Mouse (Mus musculus): ENCODE data around the gene Mrnip. TPM values are rescaled to one million over a fixed set of nuclear protein-coding genes. Genes with fewer than 3 reads are reported as not detected.

Gene Mrnip
- polyA plus RNA-seq, 1 experiment, result 0.79 TPM

- no peaks in the 10 kb centered on the region for H3K27me3 ChIP-seq (ENCODE audit: control insufficient read depth)
- peaks cover 63% of the 10 kb centered on the region for H3K36me3 ChIP-seq (ENCODE audit: control insufficient read depth)
- H3K4me3 ChIP-seq (replicated peaks), result peak overlapping the region; percentile 73
- TF ChIP-seq GATA1 (IDR thresholded peaks at IDR 0.05; ENCODE audit: low read length) (no peak), TAL1 (IDR thresholded peaks at IDR 0.05; ENCODE audit: low read length) (no peak)
- H3K9me3 ChIP-seq (ENCODE audit: control insufficient read depth, low read length), result no peaks in the 10 kb centered on the region
- H3K4me1 ChIP-seq (ENCODE audit: control insufficient read depth), result peaks cover 84% of the 10 kb centered on the region
Observed at GRCm38 (mm10) chr11:50226406-50226805, 52.2 kb downstream of the Mrnip start.

GRCm38 (mm10) chr11:50227226-50227625, 53.0 kb downstream of the Mrnip start:
- TF ChIP-seq TAL1 (IDR thresholded peaks at IDR 0.05; ENCODE audit: low read length) (no peak), GATA1 (IDR thresholded peaks at IDR 0.05; ENCODE audit: low read length) (no peak)
- Histone ChIP-seq H3K4me1 (ENCODE audit: control insufficient read depth) (peaks cover 83% of the 10 kb centered on the region), H3K9me3 (ENCODE audit: control insufficient read depth, low read length) (no peaks in the 10 kb centered on the region), H3K27me3 (ENCODE audit: control insufficient read depth) (no peaks in the 10 kb centered on the region), H3K36me3 (ENCODE audit: control insufficient read depth) (peaks cover 64% of the 10 kb centered on the region), H3K4me3 (replicated peaks) (peak overlapping the region; percentile 73)

GRCm38 (mm10) chr11:50227736-50228135, 53.5 kb downstream of the Mrnip start:
- no peak for TF ChIP-seq GATA1 (IDR thresholded peaks at IDR 0.05; ENCODE audit: low read length)
- TF ChIP-seq TAL1 (IDR thresholded peaks at IDR 0.05; ENCODE audit: low read length), result no peak
- H3K9me3 ChIP-seq (ENCODE audit: control insufficient read depth, low read length), result no peaks in the 10 kb centered on the region
- H3K4me1 ChIP-seq (ENCODE audit: control insufficient read depth), result peaks cover 78% of the 10 kb centered on the region
- no peaks in the 10 kb centered on the region for H3K27me3 ChIP-seq (ENCODE audit: control insufficient read depth)
- peaks cover 64% of the 10 kb centered on the region for H3K36me3 ChIP-seq (ENCODE audit: control insufficient read depth)
- H3K4me3 ChIP-seq (replicated peaks), result peak overlapping the region; percentile 22

GRCm38 (mm10) chr11:50228772-50229171, 54.5 kb downstream of the Mrnip start:
- Histone ChIP-seq H3K9me3 (ENCODE audit: control insufficient read depth, low read length) (no peaks in the 10 kb centered on the region; the same call in 1 of the 2 replicates), H3K4me1 (ENCODE audit: control insufficient read depth) (peaks cover 67% of the 10 kb centered on the region), H3K4me3 (replicated peaks) (no peak overlapping the region), H3K36me3 (ENCODE audit: control insufficient read depth) (peaks cover 68% of the 10 kb centered on the region), H3K27me3 (ENCODE audit: control insufficient read depth) (no peaks in the 10 kb centered on the region)
- no peak for TF ChIP-seq GATA1 (IDR thresholded peaks at IDR 0.05; ENCODE audit: low read length)
- TF ChIP-seq TAL1 (IDR thresholded peaks at IDR 0.05; ENCODE audit: low read length), result no peak

GRCm38 (mm10) chr11:50229252-50229910, 55.1 kb downstream of the Mrnip start:
- Histone ChIP-seq H3K4me1 (ENCODE audit: control insufficient read depth) (peaks cover 61% of the 10 kb centered on the region), H3K27me3 (ENCODE audit: control insufficient read depth) (no peaks in the 10 kb centered on the region), H3K4me3 (replicated peaks) (no peak overlapping the region), H3K9me3 (ENCODE audit: control insufficient read depth, low read length) (no peaks in the 10 kb centered on the region; the same call in 1 of the 2 replicates), H3K36me3 (ENCODE audit: control insufficient read depth) (peaks cover 74% of the 10 kb centered on the region)
- TF ChIP-seq TAL1 (IDR thresholded peaks at IDR 0.05; ENCODE audit: low read length) (no peak), GATA1 (IDR thresholded peaks at IDR 0.05; ENCODE audit: low read length) (no peak)

- no peaks in the 10 kb centered on the region for H3K27me3 ChIP-seq (ENCODE audit: control insufficient read depth)
- peak overlapping the region; percentile 0 for H3K4me3 ChIP-seq (replicated peaks)
- H3K4me1 ChIP-seq (ENCODE audit: control insufficient read depth), result peaks cover 58% of the 10 kb centered on the region
- peaks cover 87% of the 10 kb centered on the region for H3K36me3 ChIP-seq (ENCODE audit: control insufficient read depth)
- no peaks in the 10 kb centered on the region; the same call in 1 of the 2 replicates for H3K9me3 ChIP-seq (ENCODE audit: control insufficient read depth, low read length)
- TF ChIP-seq TAL1 (IDR thresholded peaks at IDR 0.05; ENCODE audit: low read length) (no peak), GATA1 (IDR thresholded peaks at IDR 0.05; ENCODE audit: low read length) (no peak)
Observed at GRCm38 (mm10) chr11:50230481-50231304, 56.4 kb downstream of the Mrnip start.

- Histone ChIP-seq H3K27me3 (ENCODE audit: control insufficient read depth) (no peaks in the 10 kb centered on the region), H3K36me3 (ENCODE audit: control insufficient read depth) (peaks cover 92% of the 10 kb centered on the region), H3K4me1 (ENCODE audit: control insufficient read depth) (peaks cover 58% of the 10 kb centered on the region), H3K9me3 (ENCODE audit: control insufficient read depth, low read length) (no peaks in the 10 kb centered on the region; the same call in 1 of the 2 replicates), H3K4me3 (replicated peaks) (no peak overlapping the region)
- no peak for TF ChIP-seq GATA1 (IDR thresholded peaks at IDR 0.05; ENCODE audit: low read length)
- TF ChIP-seq TAL1 (IDR thresholded peaks at IDR 0.05; ENCODE audit: low read length), result no peak
Observed at GRCm38 (mm10) chr11:50231411-50231810, 57.2 kb downstream of the Mrnip start.

GRCm38 (mm10) chr11:50233022-50233421, 58.8 kb downstream of the Mrnip start:
- TF ChIP-seq TAL1 (IDR thresholded peaks at IDR 0.05; ENCODE audit: low read length), result no peak
- TF ChIP-seq GATA1 (IDR thresholded peaks at IDR 0.05; ENCODE audit: low read length), result no peak
- Histone ChIP-seq H3K27me3 (ENCODE audit: control insufficient read depth) (peaks cover 9% of the 10 kb centered on the region), H3K9me3 (ENCODE audit: control insufficient read depth, low read length) (no peaks in the 10 kb centered on the region; the same call in 1 of the 2 replicates), H3K4me1 (ENCODE audit: control insufficient read depth) (peaks cover 58% of the 10 kb centered on the region), H3K4me3 (replicated peaks) (no peak overlapping the region), H3K36me3 (ENCODE audit: control insufficient read depth) (peaks cover 79% of the 10 kb centered on the region)

GRCm38 (mm10) chr11:50233993-50234392, 59.7 kb downstream of the Mrnip start:
- peaks cover 59% of the 10 kb centered on the region for H3K4me1 ChIP-seq (ENCODE audit: control insufficient read depth)
- TF ChIP-seq TAL1 (IDR thresholded peaks at IDR 0.05; ENCODE audit: low read length) (no peak), GATA1 (IDR thresholded peaks at IDR 0.05; ENCODE audit: low read length) (no peak)

More at GRCm38 (mm10) chr11:50233993-50234392, 59.7 kb downstream of the Mrnip start:
- peaks cover 9% of the 10 kb centered on the region for H3K27me3 ChIP-seq (ENCODE audit: control insufficient read depth)
- H3K4me3 ChIP-seq (replicated peaks), result no peak overlapping the region
- H3K36me3 ChIP-seq (ENCODE audit: control insufficient read depth), result peaks cover 71% of the 10 kb centered on the region
- no peaks in the 10 kb centered on the region; the same call in 1 of the 2 replicates for H3K9me3 ChIP-seq (ENCODE audit: control insufficient read depth, low read length)
